Mouse (Mus musculus): ENCODE measurements around the gene Il11ra2.
"Not testable (repeated sequence)": the region's sequence is repeated elsewhere in the genome, so short reads cannot be mapped to it uniquely, and the experiment has no call there.

The Il11ra2 gene

GRCm38 (mm10) chr4:42661793-42662192 lies at the start of gene Il11ra2:
Gene Il11ra2, minus strand, starts transcription at chr4:42661893.
- DNase-seq, result not testable (repeated sequence)

- not testable (repeated sequence) for DNase-seq
Measured at GRCm38 (mm10) chr4:42682183-42682524, 20.5 kb upstream of the Il11ra2 start.

- not testable (repeated sequence) for DNase-seq
Measured at GRCm38 (mm10) chr4:42681473-42682182, 19.9 kb upstream of the Il11ra2 start.

- not testable (repeated sequence) for DNase-seq
Measured at GRCm38 (mm10) chr4:42680374-42681356, 19.0 kb upstream of the Il11ra2 start.

- not testable (repeated sequence) for DNase-seq
Measured at GRCm38 (mm10) chr4:42679365-42679764, 17.7 kb upstream of the Il11ra2 start.

- not testable (repeated sequence) for DNase-seq
Measured at GRCm38 (mm10) chr4:42675415-42675814, 13.7 kb upstream of the Il11ra2 start.

GRCm38 (mm10) chr4:42654951-42655350 lies 6.7 kb downstream of the Il11ra2 start, which contains the start of gene Ccl27b:
Gene Ccl27b, plus strand, starts transcription at chr4:42655251.
- not testable (repeated sequence) for DNase-seq

- not testable (repeated sequence) for DNase-seq
Measured at GRCm38 (mm10) chr4:42629419-42629818, 32.3 kb downstream of the Il11ra2 start, which contains the start of gene Gm2564. Gene Gm2564, plus strand, starts transcription at chr4:42629719.

- not testable (repeated sequence) for DNase-seq
Measured at GRCm38 (mm10) chr4:42611895-42612294, 49.8 kb downstream of the Il11ra2 start, which contains the start of gene Gm10591. Gene Gm10591, plus strand, starts transcription at chr4:42612195.

All from cerebellum, adult 11 months (tissue).